ENCODE assay signal across 8 mouse cellular contexts in the genomic region with DNA sequence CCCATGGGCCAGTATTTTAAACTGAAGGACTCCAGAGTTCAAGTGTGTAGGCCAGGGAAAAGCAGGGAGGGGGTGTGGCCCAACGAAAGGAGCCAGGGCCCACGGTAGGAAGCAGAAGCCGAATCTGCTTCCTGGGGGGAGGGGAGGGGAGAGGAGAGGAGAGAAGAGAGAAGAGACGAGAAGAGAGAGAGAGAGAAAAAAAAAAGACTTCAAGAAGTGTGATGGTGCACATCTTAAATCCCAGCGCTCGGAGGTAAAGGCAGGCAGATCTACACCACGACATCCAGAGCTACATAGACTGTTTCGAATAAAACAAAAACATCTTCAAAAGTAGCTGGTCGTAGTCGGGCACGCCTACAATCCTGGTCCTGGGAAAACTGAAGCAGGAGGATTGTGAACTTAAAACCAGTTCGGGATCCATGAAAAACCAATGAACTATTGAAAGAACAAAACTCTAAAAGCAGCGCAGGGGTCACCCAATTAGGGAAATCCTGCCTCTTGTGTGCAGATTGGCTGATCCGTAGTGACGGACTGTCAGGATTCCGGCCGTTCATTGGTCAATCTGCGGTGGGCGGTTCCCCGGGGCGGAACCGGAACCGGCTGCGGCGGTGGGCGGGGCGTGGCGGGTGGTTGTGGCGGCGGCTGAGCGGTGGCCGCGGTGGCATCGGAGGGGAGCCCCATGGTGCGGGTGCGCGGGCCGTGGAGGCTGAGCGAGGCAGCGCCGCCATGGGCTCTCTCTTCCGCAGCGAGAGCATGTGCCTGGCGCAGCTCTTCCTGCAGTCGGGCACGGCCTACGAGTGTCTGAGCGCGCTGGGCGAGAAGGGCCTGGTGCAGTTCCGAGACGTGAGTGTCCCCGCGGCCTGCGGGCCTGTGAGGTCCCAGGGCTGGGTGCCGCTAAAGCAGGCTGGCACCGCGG. TPM values are rescaled to one million over a fixed set of nuclear protein-coding genes. Genes with fewer than 3 reads are reported as not detected.
DNase-seq lines count a peak whose midpoint lies in the region; ATAC-seq lines count a peak whose summit lies in the region.

A gene (plus strand): TSS at position 129 of the 916 bp plus-strand sequence.

- ATAC-seq in inflammation-experienced regulatory T-cells, adult 6 months: peak; percentile 95
- ATAC-seq in megakaryocyte-erythroid progenitor cell, adult 5-6 weeks (replicated peaks; ENCODE audit: low FRiP score, low TSS enrichment, poor library complexity, severe bottlenecking): peak; percentile 92

- intact Hi-C loops in gastrocnemius, postnatal 14 days (cut with DNase I; ENCODE audit: low total_unique reads): no loop called here
- intact Hi-C loops in left cerebral cortex, postnatal 10 days (cut with DNase I): no loop called here

- DNase-seq in adipocyte (ENCODE audit: low spot score): peak; percentile 92
- DNase-seq in embryo, embryonic 10 days (ENCODE audit: low spot score): peak; percentile 93
- DNase-seq in gastrocnemius, postnatal 14 days: peak; percentile 95
- DNase-seq in left cerebral cortex, postnatal 10 days (ENCODE audit: extremely low spot score in 1 of 2, low spot score in 2 of 2): peak; percentile 92 to 97
- DNase-seq in right cerebral cortex, postnatal 25 days: peak; percentile 94
- DNase-seq in urinary bladder, postnatal 4 days (ENCODE audit: low spot score in 2 of 2): peak; percentile 91 to 98

RNA-seq across cellular contexts. Expression of the gene that starts here (rescaled TPM):
- total RNA-seq in gastrocnemius, postnatal 14 days (2021): 10 to 100 TPM; 18.8 to 24.3 TPM
- polyA plus RNA-seq in inflammation-experienced regulatory T-cells, adult 6 months (2017; shearing (Covaris generic)): 10 to 100 TPM; 27.5 to 34.3 (median 30.3) TPM
- 10 to 100 TPM; 44.5 to 45.2 TPM for total RNA-seq in left cerebral cortex, postnatal 10 days (2021)
- total RNA-seq in megakaryocyte-erythroid progenitor cell, adult 5-6 weeks (2014; fragmentation: Nextera tagmentation): 25.7 and 28.3 TPM in 2 replicates
- total RNA-seq in megakaryocyte-erythroid progenitor cell, adult 5-6 weeks (2017): 18.2 and 19.2 TPM in 2 replicates

Comparison
In these comparisons a context has a peak if more than half of its experiments do, and no peak if none do; other contexts are left out.
1. Peak in every context shown above with its lines: DNase-seq and ATAC-seq.